Mouse (Mus musculus): ENCODE results near the gene 4933411K16Rik.
"Not testable (repeated sequence)": the region's sequence is repeated elsewhere in the genome, so short reads cannot be mapped to it uniquely, and the experiment has no call there.

4933411K16Rik gene

DNA sequence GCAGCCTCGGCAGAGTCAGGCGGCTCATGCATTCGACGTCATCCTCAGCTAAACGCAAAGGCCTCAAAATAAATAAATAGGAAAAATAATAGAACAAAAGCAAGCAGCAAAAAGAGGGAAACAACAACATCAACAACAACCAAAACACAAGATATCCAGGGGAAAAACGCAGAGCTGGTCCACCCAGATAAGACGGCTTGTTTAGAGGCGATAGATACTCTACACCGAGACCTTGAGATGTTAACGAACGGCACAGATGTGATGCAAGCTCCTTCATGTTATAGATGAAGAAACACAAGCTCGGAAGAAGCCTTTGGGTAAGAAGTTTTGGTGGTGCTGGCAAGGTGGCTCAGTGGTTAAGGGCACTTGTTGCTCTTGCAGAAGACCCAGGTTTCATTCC is 27.0 kb downstream of the 4933411K16Rik start:
- DNase-seq (ENCODE audit: low read depth, low spot score) = no peak

DNA sequence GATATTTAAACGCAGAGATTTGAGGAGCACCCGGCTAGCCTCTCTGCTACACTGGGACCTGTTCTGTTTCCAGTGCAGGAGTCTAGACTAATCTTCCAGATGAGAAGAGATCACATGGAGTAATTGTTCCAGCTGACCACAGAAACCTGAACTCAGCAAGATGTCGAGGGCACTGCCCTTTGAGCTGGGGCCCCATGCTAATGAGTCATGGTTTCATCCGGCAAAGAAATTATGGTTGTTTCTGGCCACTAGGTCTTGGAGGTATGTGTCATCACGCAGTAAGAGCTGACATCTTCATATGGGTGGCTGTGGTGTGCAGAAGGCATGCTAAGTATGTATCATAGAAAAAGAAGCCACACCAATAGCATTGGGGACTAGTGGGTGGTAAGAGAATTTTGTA is 27.9 kb downstream of the 4933411K16Rik start:
- DNase-seq (ENCODE audit: low read depth, low spot score) = no peak

DNA sequence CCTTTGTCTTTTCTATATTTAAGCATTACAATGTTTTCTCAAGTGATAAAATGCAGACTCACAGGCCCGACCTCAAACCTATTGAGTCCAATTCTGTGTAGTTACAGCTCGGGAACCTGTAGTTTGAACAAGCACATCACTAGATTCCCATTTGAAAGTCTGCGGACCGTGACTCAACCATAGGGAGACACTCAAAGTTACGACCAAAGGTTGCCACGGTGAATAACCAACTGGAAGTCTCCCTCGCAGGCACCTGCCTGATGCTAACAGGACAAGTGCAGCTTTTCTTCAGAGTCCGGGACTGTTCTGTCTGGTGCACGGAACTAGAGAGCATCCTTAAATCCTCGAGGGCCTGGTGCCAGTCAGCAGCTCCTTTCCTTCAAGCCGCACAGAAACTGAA is 28.4 kb downstream of the 4933411K16Rik start:
- DNase-seq (ENCODE audit: low read depth, low spot score) = no peak

DNA sequence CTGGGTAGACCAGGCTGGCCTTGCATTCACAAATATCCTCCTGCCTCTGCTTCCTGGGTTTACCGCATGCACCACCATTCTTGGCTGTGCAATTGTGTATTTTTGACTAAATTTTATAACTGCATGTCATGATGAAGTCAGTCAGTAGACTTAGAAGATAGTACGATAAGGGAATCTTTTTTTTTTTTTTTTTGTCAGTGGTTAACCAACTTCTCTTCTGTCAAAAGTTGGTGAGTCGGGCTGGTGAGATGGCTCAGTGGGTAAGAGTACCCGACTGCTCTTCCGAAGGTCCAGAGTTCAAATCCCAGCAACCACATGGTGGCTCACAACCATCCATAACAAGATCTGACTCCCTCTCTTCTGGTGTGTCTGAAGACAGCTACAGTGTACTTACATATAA is 29.6 kb downstream of the 4933411K16Rik start:
- DNase-seq (ENCODE audit: low read depth, low spot score) = not testable (repeated sequence)

DNA sequence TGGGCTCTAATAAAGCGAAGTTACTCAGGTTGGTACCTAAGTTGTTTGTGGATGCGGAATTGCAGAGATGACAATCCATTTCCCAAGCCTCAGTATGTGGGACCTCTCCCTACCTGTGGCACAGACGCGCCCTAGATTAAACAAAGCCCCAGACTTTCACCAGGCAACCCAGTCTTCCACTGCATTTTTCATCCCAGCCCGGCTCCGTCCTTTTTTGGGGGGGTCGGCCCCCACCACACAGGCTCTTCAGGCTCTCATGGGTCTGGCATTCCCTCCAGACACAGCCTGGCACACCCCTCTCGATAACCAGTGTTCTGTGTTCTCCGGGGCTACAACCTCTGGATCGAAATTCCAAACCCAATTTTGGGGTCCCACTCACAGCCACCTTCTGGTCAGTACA is 33.6 kb downstream of the 4933411K16Rik start:
- no peak for DNase-seq (ENCODE audit: low read depth, low spot score)

DNA sequence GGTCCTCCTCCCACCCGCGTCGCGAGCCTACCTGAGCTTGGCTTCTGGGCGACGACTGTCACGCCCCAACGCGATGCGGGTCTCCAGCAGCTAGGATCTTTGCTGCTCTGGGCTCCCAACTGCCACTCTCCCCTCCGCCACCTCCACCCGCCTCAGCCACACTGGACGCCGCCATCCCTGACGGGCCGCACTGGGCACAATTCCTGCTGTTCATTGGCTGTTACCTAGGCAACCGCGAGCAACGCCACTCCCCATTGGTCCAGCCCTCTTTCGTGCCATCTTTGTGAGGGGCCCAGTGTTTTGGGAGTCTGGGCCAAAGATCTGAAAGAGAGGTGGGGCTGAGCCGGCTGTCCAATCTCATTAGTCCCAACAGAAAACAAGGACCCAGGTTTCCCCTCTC is 34.1 kb downstream of the 4933411K16Rik start, which contains the start of gene Morn4:
Gene Morn4, minus strand, starts transcription at position 192 of the 400 bp plus-strand sequence.
- peak; percentile 92 for DNase-seq (ENCODE audit: low read depth, low spot score)

DNA sequence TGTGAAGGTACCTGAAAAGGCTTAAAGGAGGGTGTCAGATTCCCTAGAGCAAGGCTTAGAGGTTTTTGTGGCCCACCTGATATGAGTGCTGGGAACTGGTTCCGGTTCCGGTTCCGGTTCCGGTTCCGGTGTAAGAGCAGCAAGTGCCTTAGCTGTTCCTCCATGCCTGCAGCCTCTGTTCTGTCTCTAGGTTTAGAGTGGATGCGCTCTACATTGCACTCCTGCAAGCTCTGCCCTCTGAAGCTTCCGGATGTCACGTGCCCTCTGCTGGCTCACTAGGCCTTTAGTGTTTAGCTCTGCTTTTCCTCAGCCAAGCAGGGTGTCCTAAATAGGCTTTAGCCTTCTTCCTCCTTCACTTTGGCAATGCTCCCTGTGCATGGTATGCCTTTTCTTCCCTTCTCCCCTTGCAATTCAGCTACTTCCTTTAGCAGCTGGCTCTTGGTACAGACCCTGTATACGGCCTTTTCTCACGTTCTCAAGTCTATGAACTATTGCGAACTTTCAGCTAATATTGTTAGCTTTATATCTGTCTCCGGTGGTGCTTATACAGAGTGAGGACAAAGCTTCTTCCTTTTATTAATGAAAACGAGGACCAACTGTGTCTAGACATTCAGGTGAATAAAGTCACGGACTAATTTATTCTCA is 37.2 kb downstream of the 4933411K16Rik start:
- peak; percentile 89 for DNase-seq (ENCODE audit: low read depth, low spot score)

DNA sequence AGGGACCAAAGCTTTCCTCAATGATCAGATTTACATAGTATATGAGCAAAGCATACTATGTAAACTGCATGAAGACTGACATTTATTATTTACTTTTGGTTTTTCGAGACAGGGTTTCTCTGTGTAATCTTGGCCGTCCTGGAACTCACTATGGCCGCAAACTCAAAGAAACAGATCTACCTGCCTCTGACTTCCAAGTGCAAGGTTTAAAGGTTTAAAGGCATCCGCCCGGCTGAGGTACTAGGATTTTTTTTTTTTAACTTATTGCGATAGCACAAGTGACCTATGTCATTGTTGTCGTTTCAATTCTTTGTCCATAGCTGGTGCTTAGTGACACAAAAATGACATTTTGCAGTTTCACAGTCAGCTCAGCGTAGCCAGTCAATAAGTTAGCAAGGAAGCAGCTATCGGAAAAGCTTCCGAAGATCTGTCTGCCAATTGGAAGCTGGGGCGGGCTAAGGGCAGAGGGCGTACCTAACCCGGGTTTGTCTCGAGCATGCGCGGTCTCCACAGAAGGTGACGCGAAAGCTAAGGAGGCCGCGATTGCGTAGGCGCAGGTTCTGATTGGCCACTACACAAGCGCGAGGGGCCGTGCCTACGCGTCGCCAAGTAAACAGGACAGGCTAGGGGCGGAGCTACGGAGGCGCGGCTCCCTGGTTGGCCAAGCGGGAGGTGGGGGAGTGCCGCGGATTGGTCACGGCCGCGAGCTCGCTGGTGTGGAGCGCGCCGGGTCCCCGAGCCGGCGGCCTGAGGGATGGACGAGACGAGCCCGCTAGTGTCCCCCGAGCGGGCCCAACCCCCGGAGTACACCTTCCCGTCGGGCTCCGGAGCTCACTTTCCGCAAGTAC is 37.9 kb downstream of the 4933411K16Rik start, which contains the start of gene Pi4k2a:
Gene Pi4k2a, plus strand, starts transcription at position 723 of the 848 bp plus-strand sequence.
- peak; percentile 100 for DNase-seq (ENCODE audit: low read depth, low spot score)

DNA sequence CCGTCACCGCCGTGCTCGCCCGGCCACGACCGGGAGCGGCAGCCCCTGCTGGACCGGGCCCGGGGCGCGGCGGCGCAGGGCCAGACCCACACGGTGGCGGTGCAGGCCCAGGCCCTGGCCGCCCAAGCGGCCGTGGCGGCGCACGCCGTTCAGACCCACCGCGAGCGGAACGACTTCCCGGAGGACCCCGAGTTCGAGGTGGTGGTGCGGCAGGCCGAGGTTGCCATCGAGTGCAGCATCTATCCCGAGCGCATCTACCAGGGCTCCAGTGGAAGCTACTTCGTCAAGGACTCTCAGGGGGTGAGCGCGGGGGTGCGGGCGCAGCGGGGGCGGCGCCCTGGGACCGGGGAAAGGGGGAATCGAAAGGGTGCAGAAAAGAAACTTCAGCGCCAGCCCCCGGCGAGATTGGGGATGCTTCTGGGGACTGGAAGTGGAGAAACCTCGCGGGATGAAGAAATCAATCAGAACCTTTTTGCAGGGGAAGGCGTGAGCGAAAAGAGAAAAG is 38.6 kb downstream of the 4933411K16Rik start:
- peak; percentile 41 for DNase-seq (ENCODE audit: low read depth, low spot score)

DNA sequence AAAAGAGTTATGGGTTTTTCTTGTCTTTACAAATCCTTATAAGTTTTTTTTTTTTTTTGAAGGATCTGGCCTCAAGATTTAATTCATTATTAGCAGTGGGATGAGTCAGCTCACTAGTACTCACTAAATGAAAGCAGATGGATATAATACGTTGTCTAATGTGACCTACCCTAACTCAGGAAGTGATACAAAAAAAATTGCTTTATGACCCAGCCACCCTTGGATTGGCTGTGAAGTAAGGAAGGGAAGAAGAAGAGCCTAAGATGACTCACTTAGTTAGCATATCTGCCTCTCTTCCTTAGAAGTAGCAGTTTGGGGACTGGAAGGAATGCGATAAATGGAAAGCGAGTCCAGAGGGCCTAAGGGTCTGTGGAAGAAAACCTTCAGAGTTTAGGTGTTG is 47.4 kb downstream of the 4933411K16Rik start:
- DNase-seq (ENCODE audit: low read depth, low spot score) = no peak

All from ES-CJ7 (cell line).